Mouse (Mus musculus): ENCODE measurements around the gene Diaph3. TPM values are rescaled to one million over a fixed set of nuclear protein-coding genes. Genes with fewer than 3 reads are reported as not detected.

The Diaph3 gene
- polyA plus RNA-seq (2012; rRNA removed) = 4.4 and 4.5 TPM in 2 replicates

DNA sequence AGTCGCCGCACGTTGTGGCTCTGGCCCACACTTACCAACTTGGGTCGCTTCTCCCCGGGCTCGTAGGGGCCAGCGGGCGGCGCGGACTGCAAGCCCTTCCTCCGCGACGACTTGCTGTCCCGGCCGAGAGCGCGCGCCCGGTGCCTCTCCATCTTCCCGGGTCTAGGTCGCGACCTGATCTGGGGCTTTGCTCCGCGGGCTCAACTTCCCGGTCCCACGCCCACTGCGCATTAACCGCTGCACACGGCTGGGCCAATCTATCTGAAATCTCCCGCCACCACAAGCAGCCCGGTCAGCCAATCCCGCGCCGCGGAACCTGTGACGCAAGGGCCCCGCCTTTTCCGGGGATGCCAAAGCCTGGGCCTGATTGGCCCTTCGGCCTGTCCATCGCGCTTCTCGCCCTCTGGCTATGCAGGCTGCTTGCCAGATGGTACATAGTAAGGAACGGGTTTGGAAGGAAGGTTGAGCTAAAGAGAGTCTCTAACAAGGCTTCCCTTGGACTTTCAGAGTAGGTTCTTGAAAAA, at the start of gene Diaph3:
Gene Diaph3, minus strand, starts transcription at position 273 of the 524 bp plus-strand sequence.
- peak; percentile 81 to 98 for DNase-seq (ENCODE audit: extremely low spot score in 1 of 2, low spot score in 1 of 2)

DNA sequence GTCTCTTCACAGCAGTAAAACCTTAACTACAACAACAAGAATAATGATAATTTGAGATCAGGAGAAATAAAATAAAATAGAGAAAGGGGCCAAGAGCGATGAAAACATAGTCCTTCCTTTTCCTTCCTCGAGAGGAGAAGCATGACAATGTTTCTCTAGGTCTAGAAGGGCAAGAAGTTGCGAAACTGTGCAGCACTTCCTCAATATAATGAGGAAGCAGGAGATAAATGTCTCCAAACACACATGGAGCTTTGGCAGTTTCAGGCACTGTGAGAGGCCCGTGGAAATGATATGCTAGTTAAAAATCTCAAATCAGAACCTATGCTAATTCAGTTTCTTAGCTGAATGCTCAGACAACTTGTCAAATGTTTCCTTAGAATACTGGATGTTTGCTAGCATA, 49.6 kb upstream of the Diaph3 start:
- DNase-seq (ENCODE audit: extremely low spot score in 1 of 2, low spot score in 1 of 2) = no peak

DNA sequence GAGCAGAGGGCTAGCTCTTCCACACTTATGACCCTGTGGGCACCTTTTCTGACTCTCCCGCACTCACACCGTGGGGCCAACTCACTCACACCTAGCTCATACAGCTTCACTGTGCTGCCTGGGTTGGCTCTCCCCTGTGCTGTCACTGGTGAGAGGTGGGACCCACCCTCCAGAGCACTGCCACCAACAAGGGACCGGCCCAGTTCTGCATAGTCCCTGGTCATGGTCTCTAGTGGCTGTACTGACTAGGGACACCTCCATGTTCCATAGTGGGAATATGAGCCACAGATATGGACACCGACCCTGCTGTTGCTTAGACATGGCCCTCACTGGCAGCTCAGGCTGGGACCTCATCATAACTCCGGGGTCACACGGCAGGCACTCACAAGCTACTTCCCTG, 30.5 kb upstream of the Diaph3 start:
- DNase-seq (ENCODE audit: extremely low spot score in 1 of 2, low spot score in 1 of 2) = no peak

DNA sequence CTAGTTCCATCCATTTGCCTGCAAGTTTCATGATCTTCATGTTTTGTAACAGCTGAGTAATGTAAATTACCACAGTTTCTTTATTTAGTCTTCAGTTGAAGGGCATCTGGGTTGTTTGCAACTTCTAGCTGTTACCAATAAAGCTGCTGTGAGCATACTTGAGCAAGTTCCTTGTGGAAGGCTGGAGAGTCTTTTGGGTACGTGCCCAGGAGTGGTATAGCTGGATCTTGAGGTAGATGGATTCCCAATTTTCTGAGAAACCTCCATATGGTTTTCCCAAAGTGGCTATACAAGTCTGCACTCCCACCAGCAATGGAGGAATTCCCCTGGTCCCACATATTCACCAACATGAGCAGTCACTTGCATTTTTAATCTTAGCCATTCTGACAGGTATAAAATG, 28.1 kb upstream of the Diaph3 start:
- peak in 1 of 2 experiments; percentile 41 for DNase-seq (ENCODE audit: extremely low spot score in 1 of 2, low spot score in 1 of 2)

DNA sequence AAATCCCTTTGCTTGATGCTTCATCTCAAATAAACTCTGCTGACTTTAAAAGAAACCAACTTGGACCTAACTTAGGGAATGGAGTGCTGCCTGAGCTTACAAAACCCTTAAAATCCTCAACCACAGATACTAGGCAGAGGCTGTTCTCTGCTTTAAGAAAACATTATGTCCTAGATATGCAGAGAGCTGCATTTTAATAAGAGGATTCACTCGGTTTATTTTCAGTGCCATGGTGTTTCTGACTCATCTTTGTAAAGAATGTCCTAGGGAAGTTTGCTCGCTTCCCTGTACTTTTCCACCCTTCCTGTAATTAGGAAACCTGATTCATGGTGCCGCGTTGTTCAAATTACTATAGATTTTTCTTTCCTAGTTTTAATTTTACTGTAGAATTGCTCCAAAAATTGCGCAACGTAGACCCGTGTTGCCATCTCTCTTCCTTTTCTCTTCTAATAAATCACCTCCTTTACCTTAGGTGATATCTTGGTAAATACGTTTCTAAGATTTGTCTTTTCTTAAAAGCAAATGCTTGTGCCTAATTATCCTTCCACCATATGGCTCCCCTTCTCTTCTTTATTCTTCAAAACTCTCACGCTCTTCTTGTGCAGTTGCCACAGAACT, 14.7 kb upstream of the Diaph3 start:
- DNase-seq (ENCODE audit: extremely low spot score in 1 of 2, low spot score in 1 of 2) = peak; percentile 27 to 63

DNA sequence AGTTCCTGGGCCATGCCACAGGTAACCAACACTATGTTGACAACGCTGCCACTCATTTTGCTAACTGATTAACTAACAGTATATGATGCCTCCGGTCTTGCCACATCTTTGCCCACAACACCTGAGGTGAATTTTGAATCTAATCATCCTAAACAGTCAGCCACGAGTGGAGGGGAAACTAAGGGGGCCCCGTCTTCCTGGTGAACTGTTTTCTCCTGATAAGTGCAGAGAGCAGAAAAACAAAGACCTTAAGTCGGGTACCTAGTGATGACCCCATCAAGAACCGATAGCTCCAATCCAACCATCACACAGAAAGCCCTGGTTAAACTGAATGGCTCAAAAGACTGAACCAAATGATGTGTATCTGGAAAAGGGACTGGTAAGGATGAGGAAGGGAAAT, 8.6 kb upstream of the Diaph3 start:
- DNase-seq (ENCODE audit: extremely low spot score in 1 of 2, low spot score in 1 of 2) = no peak

DNA sequence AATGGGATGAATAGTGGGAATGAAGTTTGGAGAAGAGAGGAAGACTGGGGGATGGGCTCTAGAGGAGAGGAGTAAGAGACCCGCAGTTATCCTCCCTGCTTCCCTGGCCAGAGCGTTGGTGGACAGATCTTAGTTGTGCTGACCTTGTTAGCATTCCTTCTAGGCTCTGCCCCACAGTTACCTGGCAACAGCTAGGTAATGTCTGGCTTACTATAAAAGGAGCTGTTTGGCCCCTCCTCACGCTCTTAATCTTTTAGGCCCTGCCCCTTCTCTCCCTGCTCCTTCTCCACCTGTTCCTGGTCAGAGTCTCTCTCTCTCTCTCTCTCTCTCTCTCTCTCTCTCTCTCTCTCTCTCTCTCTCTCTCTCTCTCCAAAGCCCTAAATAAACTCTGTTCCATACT, 5.7 kb upstream of the Diaph3 start:
- DNase-seq (ENCODE audit: extremely low spot score in 1 of 2, low spot score in 1 of 2) = no peak

DNA sequence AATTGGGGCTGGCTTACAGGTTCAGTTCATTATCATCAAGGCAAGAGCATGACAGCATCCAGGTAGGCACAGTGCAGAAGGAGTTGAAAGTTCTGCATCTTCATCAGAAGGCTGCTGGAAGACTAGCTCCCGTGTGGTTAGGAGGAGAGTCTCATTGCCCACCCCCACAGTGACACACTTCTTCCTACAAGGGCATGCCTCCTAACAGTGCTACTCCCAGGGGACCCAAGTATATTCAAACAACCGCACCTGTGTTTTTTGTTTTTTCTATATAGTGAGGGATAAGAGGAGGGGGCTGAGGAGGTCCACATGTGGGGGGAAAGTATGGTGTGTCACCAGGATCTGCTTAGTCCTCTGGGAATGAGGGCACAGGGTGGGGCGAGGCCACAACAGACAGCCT, 4.3 kb upstream of the Diaph3 start:
- DNase-seq (ENCODE audit: extremely low spot score in 1 of 2, low spot score in 1 of 2) = no peak

DNA sequence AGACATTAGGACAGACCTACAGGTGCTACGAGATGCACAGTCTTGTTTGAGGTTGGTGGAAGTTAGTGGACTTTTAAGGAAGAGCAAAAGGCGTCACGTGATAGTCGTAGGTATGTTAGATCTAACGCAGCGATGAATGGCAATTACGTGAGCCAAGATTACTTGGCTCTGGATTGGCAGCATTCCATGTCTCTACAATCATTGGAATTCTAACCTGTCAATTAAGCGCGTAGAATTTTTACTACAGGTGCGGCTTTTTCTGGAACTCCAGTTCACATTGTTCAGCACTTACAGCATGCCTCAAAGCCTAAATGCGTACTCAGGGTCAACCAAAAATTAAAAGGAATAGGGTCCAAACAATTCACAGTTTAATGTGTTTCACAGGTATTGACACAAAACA, 742 bp upstream of the Diaph3 start:
- DNase-seq (ENCODE audit: extremely low spot score in 1 of 2, low spot score in 1 of 2) = no peak

DNA sequence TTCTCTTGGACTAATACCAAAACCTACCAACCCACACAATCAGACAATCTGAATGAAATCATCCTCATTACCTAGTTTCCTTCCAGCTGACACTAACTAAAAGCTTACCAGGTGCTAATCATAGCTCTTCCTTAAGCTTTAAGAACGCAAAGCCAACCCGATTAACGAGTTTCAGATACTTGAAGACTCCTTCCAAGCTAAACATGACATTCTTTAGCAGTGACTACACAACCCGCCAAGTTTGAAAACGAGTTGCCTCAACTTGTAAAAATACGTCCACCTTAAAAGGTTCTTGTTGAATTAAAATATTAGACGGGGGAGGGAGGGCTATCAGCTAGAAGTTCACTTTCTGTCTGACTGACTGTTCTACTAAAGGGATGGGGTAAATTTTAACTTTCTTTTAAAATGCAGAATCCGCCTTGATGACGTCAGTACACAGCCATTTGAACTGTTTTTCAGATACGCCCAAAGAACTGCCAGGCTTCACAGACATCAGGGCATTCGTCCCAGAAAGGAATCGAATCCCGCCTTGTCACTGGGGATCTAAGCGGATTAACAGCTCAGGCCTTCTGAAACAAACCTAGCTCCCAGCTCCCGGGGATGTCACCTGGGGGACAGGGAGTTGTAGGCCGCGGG, 590 bp downstream of the Diaph3 start:
- DNase-seq (ENCODE audit: extremely low spot score in 1 of 2, low spot score in 1 of 2) = no peak

DNA sequence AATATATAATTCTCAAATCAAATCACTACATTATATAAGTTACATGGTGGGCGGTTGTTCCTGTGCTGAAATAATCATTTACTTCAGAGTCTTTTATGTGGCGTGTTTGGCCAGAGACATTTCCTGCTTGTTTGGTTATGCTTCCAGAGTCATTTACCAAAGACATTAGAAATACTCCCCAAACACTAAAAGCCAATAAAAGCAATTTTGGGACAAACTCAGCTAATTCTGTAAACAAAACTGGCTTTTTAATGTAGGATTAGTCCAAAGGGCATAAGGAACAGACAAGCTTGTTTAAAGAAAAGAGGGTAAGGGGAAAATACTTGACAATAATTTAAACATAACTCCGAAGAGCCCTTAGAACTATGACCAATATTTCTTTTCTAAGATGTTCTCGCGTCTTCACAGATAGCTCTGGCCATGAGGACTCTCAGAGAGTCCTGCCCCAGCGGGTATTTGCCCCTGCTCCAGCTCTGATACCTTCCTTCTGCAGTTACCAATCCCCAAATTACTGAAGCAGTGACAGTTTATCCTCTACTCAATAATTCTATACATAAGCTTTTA, 14.9 kb downstream of the Diaph3 start:
- DNase-seq (ENCODE audit: extremely low spot score in 1 of 2, low spot score in 1 of 2) = no peak

DNA sequence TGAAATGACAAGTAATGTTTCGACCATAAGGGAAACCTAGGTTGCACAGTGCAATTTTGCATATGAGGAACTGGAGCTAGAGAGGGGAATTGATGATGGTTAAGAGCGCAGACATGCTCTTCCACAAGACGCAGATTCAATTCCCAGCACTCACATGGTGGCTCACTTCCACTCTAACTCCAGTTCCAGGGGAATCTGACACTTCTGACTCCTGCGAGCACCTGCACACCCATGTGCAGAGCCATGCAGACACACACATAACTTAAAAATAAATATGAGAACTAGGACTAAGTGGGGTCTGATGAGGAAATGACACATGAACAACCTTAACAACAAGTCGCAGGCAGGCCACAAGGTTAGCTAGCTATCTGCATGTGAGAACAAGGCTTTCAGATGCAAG, 15.5 kb downstream of the Diaph3 start:
- DNase-seq (ENCODE audit: extremely low spot score in 1 of 2, low spot score in 1 of 2) = no peak

DNA sequence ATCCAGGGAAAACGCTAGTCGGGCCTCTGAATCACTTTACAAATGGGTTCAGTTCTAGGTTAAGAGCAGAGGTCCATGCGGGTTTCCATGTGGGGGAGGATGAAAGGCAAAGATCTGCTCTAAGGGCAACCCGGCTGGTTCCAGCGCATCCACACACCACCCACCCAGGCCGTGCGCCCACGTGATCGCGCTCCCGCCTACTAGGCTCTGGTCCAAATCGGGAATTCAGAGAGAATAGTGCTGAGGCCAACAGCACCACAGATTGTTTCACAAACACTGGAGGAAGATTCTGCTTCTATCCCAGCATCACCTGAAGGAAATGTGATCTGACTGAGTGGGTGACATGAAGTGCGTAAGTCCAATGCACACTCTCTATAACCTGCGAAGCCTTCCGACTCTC, 17.9 kb downstream of the Diaph3 start:
- peak in 1 of 2 experiments; percentile 22 for DNase-seq (ENCODE audit: extremely low spot score in 1 of 2, low spot score in 1 of 2)

DNA sequence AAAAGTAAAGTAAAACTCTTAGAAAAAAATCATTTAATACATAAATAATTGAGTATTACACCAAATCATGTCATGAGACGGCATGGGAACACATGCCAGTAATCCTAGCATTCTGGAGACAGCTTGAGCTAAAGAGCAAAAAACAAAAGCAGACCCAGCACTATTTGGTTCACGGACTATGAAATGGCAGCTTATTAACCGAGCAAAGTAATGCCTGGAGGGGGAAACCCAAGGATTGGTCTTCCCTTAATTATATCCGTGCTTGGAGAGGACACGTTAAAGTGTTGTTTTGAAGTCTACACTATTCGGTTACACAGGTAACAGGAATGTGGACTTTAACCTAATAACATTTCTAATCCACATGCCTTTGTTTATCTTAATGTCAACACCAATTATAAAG, 19.2 kb downstream of the Diaph3 start:
- DNase-seq (ENCODE audit: extremely low spot score in 1 of 2, low spot score in 1 of 2) = no peak

DNA sequence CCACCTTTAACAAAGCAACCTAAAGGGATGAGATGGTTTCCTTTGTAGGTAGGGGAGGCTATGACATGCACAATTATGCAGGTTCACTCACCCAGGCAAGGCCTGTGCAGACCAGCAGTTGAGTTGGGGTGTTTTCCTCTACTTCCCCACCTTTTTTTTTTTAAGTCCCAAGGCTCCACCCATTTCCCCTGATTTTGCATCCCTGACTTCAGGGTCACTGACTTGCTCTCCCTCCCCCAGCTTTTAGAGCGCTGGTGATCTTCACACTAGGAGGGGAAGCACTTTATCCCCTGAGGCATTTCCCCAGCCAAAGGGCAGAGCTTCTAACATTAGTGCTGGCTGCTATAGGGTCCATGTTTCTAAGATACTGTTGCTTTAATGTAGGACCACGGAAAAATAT, 30.4 kb downstream of the Diaph3 start:
- DNase-seq (ENCODE audit: extremely low spot score in 1 of 2, low spot score in 1 of 2) = no peak

DNA sequence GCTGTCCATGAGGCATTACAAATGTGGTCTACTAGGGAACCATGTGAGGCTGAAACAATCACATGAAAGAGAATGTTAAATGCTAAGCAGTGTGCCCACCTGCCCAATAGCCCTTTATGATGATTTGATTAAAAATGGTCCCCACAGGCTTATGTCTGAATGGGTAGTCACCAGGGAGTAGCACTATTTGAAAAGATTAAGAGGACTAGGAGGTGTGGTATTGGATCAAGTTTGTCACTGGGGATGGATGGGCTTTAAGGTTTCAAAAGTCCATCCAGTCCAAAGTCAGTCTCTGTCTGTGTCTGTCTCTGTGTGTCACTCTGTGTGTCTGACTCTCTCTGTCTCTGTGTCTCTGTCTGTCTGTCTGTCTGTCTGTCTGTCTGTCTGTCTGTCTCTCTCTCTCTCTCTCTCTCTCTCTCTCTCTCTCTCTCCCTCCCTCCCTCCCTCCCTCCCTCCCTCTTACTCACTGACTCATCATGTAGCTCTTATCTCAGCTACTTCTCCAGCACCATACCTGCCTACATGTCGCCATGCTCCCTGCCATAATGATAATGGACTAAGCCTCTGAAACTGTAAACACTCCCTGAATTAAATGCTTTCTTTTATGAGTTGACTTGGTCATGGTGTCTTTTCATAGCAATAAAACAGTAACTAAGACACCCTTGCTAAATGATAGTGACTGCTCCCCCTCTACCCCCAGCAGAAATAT, 41.5 kb downstream of the Diaph3 start:
- no peak for DNase-seq (ENCODE audit: extremely low spot score in 1 of 2, low spot score in 1 of 2)

DNA sequence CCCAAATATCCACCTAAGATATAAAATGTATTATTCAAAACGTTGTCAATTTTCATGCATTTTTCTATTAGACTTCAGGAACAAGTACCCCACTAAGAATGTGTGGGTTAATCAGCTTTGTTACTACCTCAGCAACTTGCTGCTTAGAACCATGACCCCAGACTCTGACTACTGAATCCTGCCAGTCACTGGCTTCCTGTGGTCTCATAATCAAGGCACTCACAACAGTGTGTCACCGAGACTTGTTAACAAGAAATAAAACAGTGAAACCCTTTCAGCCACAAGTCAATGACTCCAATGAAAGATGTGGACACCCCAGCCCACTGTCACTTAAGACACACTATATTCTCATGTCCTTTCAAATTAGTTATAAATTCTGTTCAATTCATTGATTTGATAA, 42.9 kb downstream of the Diaph3 start:
- DNase-seq (ENCODE audit: extremely low spot score in 1 of 2, low spot score in 1 of 2) = no peak

DNA sequence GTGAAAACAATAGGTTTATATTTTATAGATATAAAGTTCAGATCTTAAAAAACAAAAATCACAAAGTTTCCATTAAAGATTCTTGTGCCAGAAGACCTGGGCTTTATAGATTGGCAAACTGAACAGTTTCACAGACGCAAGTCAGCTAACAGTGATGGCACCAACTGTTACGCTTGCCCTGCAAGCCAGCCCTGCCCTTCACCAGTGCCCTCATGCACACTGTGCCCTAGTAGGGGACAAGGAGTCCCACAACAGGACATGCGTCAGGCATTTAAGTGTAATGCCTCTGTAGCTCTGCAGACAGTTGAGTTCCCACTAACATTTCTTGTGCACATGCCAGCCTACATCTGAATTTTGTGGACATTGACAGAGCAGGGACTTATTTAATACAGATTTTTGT, 49.5 kb downstream of the Diaph3 start:
- no peak for DNase-seq (ENCODE audit: extremely low spot score in 1 of 2, low spot score in 1 of 2)

DNA sequence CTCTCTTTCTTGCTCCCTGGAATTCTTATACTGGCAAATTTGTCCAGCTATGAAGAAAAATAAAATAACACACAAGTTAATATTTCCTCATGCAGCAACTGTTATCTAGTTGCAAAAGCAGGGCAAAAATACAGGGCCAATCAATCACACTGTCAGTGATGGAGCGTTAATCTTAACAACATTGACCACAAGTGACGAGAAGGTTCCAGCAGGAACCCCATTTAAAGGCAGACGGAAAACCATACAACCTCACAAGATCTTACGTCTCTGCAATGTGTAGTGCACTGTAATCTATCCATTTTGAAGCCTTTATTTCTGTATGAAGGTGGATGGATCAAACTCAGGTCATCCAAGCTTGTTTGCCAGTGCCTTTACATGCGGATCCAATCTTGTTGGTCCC, 49.9 kb downstream of the Diaph3 start:
- no peak for DNase-seq (ENCODE audit: extremely low spot score in 1 of 2, low spot score in 1 of 2)

DNA sequence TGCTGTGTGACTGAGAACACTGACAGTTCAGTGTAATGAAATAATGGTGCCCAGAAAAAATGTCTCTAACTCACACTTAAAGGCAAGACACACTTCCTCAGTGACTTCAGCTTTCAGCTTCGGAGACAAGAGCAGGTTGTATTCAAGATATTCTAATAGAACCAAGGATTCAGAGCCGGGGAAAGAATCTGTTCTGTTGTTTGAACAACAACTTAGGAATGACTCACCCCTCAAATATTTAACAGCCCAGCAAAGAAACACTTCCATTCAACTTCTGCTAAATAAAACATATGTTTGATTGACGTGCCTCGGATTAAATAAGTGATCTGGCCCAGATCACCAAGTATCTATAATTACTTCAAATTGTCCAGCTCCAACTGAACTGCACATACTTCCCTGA, 52.1 kb downstream of the Diaph3 start:
- no peak for DNase-seq (ENCODE audit: extremely low spot score in 1 of 2, low spot score in 1 of 2)

DNA sequence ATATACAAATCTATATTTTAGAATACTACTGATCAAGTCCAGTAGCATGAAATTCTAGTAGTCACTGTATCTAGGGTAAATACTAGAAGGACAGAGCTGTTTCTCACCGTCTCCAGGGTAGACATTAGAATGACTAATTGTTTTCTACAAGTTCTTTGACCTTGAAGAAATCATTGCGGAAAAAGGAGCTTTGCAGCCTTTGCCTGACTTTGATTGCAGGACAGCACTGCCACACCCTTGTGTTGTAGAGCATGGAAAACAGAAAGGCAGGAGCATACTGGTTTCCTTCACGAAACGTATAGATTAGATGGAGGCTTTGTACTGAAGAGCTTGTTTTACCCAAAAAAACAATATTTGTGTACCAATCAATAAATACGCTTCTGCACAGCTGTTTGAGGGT, 52.6 kb downstream of the Diaph3 start:
- no peak for DNase-seq (ENCODE audit: extremely low spot score in 1 of 2, low spot score in 1 of 2)

DNA sequence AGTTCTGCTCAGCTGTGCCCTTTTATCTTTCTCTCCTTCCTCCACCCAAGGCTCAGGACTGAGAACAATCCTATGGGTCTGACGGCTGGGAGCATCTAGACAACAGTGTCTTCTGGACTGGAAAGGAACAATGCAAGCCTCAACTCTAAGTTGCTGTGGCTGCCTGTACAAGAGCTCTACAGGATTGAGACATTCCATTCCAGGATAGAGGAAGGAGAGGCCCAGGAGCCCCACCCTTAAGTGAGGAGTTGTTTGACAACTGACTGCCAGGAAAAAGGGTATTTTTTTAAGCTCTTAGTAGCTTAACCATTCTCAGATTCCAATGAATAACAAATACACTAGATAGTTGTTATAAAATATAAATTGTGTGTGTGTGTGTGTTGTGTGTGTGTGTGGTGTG, 53.0 kb downstream of the Diaph3 start:
- DNase-seq (ENCODE audit: extremely low spot score in 1 of 2, low spot score in 1 of 2) = no peak
